Mouse (Mus musculus): ENCODE results near the gene Msmp. TPM values are rescaled to one million over a fixed set of nuclear protein-coding genes. Genes with fewer than 3 reads are reported as not detected.

Gene Msmp
- polyA plus RNA-seq, 1 experiment from 2014 or later = 0.50 TPM

DNA sequence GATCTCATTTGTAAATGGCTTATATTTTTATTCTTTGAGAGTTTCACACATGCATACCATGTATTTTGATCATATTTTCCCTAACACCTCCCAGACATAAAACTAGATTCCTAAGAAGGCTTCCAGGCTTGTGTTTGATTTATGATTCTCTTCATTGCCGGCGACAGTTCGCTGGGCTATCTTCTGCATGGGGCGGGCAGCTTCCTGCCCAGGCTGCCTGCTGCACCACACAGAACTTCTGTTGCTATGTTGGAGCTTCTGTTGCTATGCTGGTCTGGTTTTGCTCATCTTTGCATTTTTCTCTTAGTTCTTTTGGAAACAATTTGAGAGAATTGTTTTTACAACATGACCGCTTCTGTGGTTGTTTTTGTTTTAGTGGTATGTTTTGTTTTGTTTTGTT, 7.2 kb upstream of the Msmp start:
- H3K9me3 ChIP-seq (replicated peaks) = no peaks in the 10 kb centered on the region
- H3K9ac ChIP-seq = no peak overlapping the region
- no peak overlapping the region for H3K4me2 ChIP-seq
- ATAC-seq (ENCODE audit: insufficient number of reproducible peaks, low FRiP score) = no peak
- no peaks in the 10 kb centered on the region for H3K27me3 ChIP-seq (replicated peaks)
- 51% methylated on average over 5 of the region's 5 CpGs for WGBS
- H3K4me1 ChIP-seq (replicated peaks) = peaks cover 10% of the 10 kb centered on the region; the same call in 1 of the 2 replicates
- H3K36me3 ChIP-seq = no peaks in the 10 kb centered on the region
- no peak overlapping the region for H3K27ac ChIP-seq (ENCODE audit: poor library complexity, severe bottlenecking)
- H3K4me3 ChIP-seq = no peak overlapping the region

DNA sequence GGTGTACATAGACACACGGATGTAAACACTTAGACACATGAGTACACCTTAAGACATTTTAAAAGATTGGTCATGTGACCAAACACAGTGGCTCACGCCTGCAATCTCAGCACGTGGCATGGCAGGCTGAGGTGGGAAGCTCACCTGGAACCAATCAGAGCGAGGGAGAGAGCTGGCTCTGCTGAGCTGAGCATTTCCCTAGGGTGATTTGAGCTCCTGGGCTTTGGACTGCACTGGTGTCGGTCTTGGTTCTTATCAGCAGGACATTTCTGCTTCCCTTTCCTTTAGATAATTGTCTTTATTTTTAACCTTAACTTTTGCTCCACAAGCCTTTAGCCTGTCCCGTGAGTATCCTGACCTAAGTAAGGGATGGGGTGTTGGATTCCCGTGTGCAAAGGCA, 3.4 kb upstream of the Msmp start:
- no peak overlapping the region for H3K4me2 ChIP-seq
- no peak overlapping the region for H3K27ac ChIP-seq (ENCODE audit: poor library complexity, severe bottlenecking)
- 24% methylated on average over 7 of the region's 7 CpGs for WGBS
- H3K9me3 ChIP-seq (replicated peaks) = no peaks in the 10 kb centered on the region
- H3K27me3 ChIP-seq (replicated peaks) = no peaks in the 10 kb centered on the region
- peak; percentile 31 for ATAC-seq (ENCODE audit: insufficient number of reproducible peaks, low FRiP score)
- H3K4me1 ChIP-seq (replicated peaks) = peaks cover 30% of the 10 kb centered on the region
- H3K9ac ChIP-seq = no peak overlapping the region
- H3K36me3 ChIP-seq = peaks cover 15% of the 10 kb centered on the region
- no peak overlapping the region for H3K4me3 ChIP-seq

DNA sequence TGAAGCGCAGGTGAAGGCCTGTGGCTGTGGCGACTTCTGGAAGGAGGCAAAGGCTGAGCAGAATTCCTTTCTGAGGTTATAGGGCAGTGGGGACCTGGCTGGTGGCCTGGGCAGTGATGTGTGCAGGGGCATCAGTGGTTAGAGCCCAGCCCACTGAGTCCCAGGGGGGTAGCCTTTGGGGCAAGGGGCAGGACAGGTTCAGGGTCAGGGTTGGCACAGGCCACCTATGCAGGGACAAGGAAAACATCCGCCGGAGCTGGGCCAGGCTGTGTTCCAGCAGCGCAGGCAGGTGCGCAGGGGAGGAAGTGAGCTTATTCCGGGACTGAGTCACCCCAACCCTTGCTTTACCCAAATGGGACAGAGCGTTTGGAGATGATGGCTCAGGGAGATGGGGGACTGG, 2.1 kb upstream of the Msmp start:
- no peaks in the 10 kb centered on the region for H3K27me3 ChIP-seq (replicated peaks)
- H3K4me1 ChIP-seq (replicated peaks) = peaks cover 30% of the 10 kb centered on the region
- no peak overlapping the region for H3K4me2 ChIP-seq
- H3K9ac ChIP-seq = no peak overlapping the region
- H3K4me3 ChIP-seq = no peak overlapping the region
- H3K36me3 ChIP-seq = peaks cover 27% of the 10 kb centered on the region
- H3K27ac ChIP-seq (ENCODE audit: poor library complexity, severe bottlenecking) = no peak overlapping the region
- WGBS = 60% methylated on average over 8 of the region's 8 CpGs
- H3K9me3 ChIP-seq (replicated peaks) = no peaks in the 10 kb centered on the region
- ATAC-seq (ENCODE audit: insufficient number of reproducible peaks, low FRiP score) = no peak

DNA sequence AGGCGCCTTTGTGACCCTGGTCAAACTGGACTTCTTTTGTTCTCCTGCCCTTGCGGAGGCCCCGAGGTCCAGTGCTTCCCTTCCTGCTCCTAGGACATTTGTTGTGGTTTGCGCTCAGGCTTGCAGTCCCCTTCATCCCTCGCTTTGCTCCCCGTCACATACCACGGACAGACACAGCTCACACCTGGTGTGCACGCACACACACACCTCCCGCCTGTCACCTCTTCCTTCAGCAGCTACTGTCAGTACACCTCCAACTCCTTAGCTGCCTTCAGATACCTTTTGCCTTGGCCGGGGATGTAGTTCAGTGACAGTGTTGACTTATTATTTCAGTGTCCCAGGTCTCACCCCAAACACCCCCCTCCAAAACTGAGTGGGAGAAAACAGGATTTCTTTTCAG, 1.4 kb upstream of the Msmp start:
- no peak for ATAC-seq (ENCODE audit: insufficient number of reproducible peaks, low FRiP score)
- WGBS = 48% methylated on average over 10 of the region's 10 CpGs

DNA sequence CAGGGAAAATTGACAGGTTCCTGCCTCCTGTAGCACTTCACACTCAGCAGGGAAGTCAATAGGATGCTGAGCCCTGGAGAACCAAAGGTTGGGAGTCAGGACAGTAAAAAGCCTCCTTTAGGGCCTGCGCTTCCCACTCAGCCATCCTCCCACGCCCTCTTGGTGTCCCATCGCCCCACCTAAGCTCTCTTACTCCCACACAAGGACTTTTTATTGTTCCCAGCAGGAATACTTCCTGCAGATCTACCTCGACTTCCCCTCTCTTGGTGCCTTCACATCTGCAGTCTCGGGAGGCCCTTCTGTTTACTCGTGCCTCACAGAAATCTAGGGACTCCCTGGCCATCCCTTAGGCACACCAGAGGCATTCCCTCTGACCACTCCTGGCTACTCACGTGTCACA, 873 bp downstream of the Msmp start:
- Histone ChIP-seq H3K27me3 (replicated peaks) (no peaks in the 10 kb centered on the region), H3K9ac (no peak overlapping the region), H3K4me3 (no peak overlapping the region), H3K4me1 (replicated peaks) (peaks cover 36% of the 10 kb centered on the region), H3K36me3 (peaks cover 41% of the 10 kb centered on the region), H3K27ac (ENCODE audit: poor library complexity, severe bottlenecking) (no peak overlapping the region), H3K4me2 (no peak overlapping the region), H3K9me3 (replicated peaks) (no peaks in the 10 kb centered on the region)
- 62% methylated on average over 7 of the region's 7 CpGs for WGBS
- no peak for ATAC-seq (ENCODE audit: insufficient number of reproducible peaks, low FRiP score)

More for the DNA sequence above, 1.4 kb upstream of the Msmp start:
- Histone ChIP-seq H3K4me2 (no peak overlapping the region), H3K9ac (no peak overlapping the region), H3K4me3 (no peak overlapping the region), H3K27ac (ENCODE audit: poor library complexity, severe bottlenecking) (no peak overlapping the region), H3K27me3 (replicated peaks) (no peaks in the 10 kb centered on the region), H3K4me1 (replicated peaks) (peaks cover 30% of the 10 kb centered on the region), H3K9me3 (replicated peaks) (no peaks in the 10 kb centered on the region), H3K36me3 (peaks cover 35% of the 10 kb centered on the region)

DNA sequence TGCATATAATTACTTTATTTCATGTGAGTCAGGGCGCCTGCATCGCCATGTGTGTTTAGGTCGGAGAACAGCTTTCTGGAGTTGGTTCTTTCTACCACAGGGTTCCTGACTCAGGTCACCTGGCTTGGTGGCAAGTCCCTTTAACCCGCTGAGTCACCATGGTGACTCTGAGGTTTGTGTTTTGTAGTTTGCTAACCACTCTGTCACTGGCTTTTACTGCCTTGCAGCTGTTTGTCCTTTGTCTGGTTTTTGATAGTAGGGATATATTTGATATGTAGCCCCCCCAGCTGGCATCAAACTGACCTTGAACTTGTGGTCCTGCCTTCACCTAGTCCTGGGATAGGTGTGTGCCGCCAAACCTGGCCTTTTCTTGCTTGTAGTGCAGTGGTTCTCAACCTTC, 2.1 kb downstream of the Msmp start:
- no peak overlapping the region for H3K27ac ChIP-seq (ENCODE audit: poor library complexity, severe bottlenecking)
- WGBS = 91% methylated on average over 5 of the region's 5 CpGs
- no peak overlapping the region for H3K9ac ChIP-seq
- H3K4me2 ChIP-seq = no peak overlapping the region
- no peak overlapping the region for H3K4me3 ChIP-seq
- no peak for ATAC-seq (ENCODE audit: insufficient number of reproducible peaks, low FRiP score)
- peaks cover 41% of the 10 kb centered on the region for H3K36me3 ChIP-seq
- no peaks in the 10 kb centered on the region for H3K9me3 ChIP-seq (replicated peaks)
- H3K4me1 ChIP-seq (replicated peaks) = peaks cover 38% of the 10 kb centered on the region
- no peaks in the 10 kb centered on the region for H3K27me3 ChIP-seq (replicated peaks)

DNA sequence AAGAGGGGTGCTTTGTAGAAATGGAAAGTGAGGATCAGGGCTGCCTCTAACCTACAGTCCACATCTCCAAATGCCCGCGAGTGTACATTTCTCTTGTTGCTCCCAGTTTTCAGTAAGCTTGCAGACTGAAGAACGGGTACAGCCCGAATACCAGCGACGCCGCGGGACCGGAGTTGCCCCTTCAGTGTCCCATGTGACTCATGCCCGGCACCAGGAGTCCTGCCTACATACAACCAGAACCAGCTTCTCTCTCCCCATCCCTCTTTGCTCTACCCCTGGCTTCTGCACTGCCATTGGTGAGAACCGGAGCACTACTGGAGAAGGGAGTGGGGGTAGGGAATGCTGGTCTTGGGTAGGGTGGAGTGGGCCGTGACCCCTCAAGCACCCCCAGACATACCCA, 2.9 kb downstream of the Msmp start:
- no peak for ATAC-seq (ENCODE audit: insufficient number of reproducible peaks, low FRiP score)
- Histone ChIP-seq H3K4me2 (no peak overlapping the region), H3K27ac (ENCODE audit: poor library complexity, severe bottlenecking) (no peak overlapping the region), H3K4me1 (replicated peaks) (peaks cover 46% of the 10 kb centered on the region), H3K9me3 (replicated peaks) (no peaks in the 10 kb centered on the region), H3K27me3 (replicated peaks) (no peaks in the 10 kb centered on the region), H3K4me3 (no peak overlapping the region), H3K36me3 (peaks cover 41% of the 10 kb centered on the region), H3K9ac (no peak overlapping the region)
- 90% methylated on average over 12 of the region's 12 CpGs for WGBS

DNA sequence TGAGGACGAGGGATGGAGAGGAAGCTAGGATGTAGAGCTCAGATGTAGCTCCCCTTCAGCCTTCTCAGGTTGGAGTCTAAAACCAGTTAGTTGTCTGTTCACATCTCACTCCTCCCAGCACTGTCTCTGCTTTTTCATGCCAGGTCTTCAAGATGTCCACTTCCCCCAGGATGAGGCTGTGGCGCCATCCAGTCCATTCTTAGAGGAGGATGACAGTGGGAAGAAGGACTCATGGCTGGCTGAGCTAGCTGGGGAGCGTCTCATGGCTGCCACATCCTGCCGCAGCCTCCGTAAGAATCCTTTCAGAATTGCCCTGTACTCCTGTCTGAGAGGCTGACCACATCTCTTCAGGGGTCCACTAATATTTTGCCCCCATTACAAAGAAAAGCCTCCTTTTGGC, 3.6 kb downstream of the Msmp start:
- H3K27me3 ChIP-seq (replicated peaks) = no peaks in the 10 kb centered on the region
- no peak for ATAC-seq (ENCODE audit: insufficient number of reproducible peaks, low FRiP score)
- no peak overlapping the region for H3K4me3 ChIP-seq
- peaks cover 50% of the 10 kb centered on the region for H3K4me1 ChIP-seq (replicated peaks)
- H3K27ac ChIP-seq (ENCODE audit: poor library complexity, severe bottlenecking) = no peak overlapping the region
- H3K36me3 ChIP-seq = peaks cover 41% of the 10 kb centered on the region
- H3K9me3 ChIP-seq (replicated peaks) = no peaks in the 10 kb centered on the region
- H3K9ac ChIP-seq = no peak overlapping the region
- H3K4me2 ChIP-seq = no peak overlapping the region
- 88% methylated on average over 5 of the region's 5 CpGs for WGBS

DNA sequence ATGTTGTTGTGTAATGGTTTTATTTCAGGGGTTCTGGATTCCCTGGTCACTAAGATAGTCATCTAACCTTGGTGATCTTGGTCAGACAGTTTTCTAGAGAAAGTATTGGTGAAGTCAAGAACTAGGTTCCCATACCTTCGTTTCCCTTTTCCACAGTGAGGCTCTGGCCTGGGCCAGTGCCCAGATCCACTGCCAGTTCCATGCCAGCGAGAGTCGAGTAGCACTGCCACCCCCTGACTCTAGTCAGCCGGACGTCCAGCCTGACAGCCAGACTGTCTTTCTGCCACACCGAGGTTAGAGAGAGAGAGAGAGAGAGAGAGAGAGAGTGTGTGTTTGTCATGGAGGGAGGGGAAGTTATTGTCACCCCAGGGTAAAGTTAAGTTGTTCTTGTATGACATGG, 4.6 kb downstream of the Msmp start:
- Histone ChIP-seq H3K9me3 (replicated peaks) (no peaks in the 10 kb centered on the region), H3K27ac (ENCODE audit: poor library complexity, severe bottlenecking) (no peak overlapping the region), H3K27me3 (replicated peaks) (no peaks in the 10 kb centered on the region), H3K36me3 (peaks cover 49% of the 10 kb centered on the region), H3K4me1 (replicated peaks) (peaks cover 45% of the 10 kb centered on the region), H3K9ac (peak overlapping the region; percentile 92), H3K4me2 (peak overlapping the region; percentile 99), H3K4me3 (peak overlapping the region; percentile 95)
- 85% methylated on average over 6 of the region's 6 CpGs for WGBS
- ATAC-seq (ENCODE audit: insufficient number of reproducible peaks, low FRiP score) = no peak

DNA sequence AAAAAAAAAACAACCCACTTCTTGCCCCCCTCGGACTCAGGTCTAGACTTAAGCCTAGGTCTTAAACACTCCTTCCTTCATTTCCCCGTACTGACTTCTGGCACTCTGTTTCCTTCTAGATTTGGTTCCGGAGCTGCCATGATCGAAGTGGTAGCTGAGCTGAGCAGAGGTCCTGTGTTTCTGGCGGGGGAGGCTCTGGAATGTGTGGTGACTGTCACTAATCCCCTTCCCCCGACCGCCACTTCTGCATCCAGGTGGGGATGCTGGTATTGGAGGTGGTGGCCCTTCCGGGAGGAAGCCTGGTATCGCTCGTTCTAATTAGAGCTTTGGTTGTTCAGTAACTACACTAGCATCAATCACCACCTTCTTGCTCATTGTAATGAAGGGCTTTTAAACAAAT, 5.0 kb downstream of the Msmp start:
- peaks cover 41% of the 10 kb centered on the region for H3K4me1 ChIP-seq (replicated peaks)
- ATAC-seq (ENCODE audit: insufficient number of reproducible peaks, low FRiP score) = no peak
- H3K9me3 ChIP-seq (replicated peaks) = no peaks in the 10 kb centered on the region
- WGBS = 3% methylated on average over 10 of the region's 10 CpGs
- peak overlapping the region; percentile 95 for H3K4me3 ChIP-seq
- peak overlapping the region; percentile 92 for H3K9ac ChIP-seq
- H3K4me2 ChIP-seq = peak overlapping the region; percentile 99
- H3K27ac ChIP-seq (ENCODE audit: poor library complexity, severe bottlenecking) = peak overlapping the region; percentile 91; the same call in 1 of the 2 replicates
- peaks cover 50% of the 10 kb centered on the region for H3K36me3 ChIP-seq
- H3K27me3 ChIP-seq (replicated peaks) = no peaks in the 10 kb centered on the region

DNA sequence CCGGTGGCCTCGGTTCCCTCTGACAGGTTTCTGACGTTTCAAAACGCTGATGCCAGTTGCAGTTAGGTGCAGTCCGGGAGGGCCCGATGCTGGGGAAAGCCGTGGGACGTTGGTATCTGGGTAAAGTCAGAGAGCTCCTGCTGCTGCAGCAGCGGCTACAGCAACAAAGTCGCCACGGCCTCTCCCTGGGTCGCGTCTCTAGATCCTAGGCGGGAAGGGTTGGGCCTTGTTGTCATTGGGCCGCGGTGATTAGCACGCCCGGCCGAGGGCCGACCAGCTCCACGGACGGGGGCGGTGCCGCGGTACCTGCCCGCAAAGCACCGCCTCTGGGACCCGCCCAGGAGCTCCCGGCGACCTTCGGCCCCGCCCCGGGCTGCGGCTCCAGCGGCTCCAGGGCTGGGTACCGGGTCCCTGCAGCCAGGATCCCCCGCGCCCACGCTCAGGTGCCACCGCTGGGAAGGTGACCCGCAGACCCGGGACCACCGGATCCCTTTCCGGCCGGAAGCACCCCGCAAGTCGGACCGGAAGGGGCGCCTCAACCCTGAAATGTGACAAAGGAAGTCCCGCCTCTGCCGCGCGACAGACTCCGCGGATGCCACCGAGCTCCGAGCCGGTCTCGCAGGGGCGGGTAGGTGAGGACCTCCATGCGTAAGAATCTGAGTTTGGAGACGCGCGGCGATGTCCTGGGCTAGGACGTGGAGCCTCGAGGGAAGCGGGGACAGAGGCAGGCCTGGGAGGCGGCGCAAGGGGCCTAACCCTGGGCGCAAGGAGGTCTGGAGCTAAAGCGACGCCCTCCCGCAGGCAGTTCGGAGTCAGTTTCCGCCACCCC, 5.7 kb downstream of the Msmp start, which contains the start of the genes Rgp1 and Gba2:
Rgp1 (plus strand) TSS at position 340 of the 829 bp plus-strand sequence.
Gba2 (minus strand) TSS at position 498 of the 829 bp plus-strand sequence.
- Histone ChIP-seq H3K4me3 (peak within 1 kb of the TSS; percentile 95), H3K4me1 (replicated peaks) (peaks cover 39% of the 10 kb centered on the region), H3K27ac (ENCODE audit: poor library complexity, severe bottlenecking) (peak within 1 kb of the TSS; percentile 91), H3K9ac (peak within 1 kb of the TSS; percentile 92), H3K9me3 (replicated peaks) (no peaks in the 10 kb centered on the region), H3K36me3 (peaks cover 51% of the 10 kb centered on the region), H3K27me3 (replicated peaks) (no peaks in the 10 kb centered on the region), H3K4me2 (peak within 1 kb of the TSS; percentile 99)
- WGBS = under 1% methylated on average over 75 of the region's 76 CpGs
- ATAC-seq (ENCODE audit: insufficient number of reproducible peaks, low FRiP score) = peak; percentile 97

Measured in heart, embryonic 12.5 days (tissue).